Comparison of ENCODE assay signal across 9 mouse cellular contexts in the genomic region with DNA sequence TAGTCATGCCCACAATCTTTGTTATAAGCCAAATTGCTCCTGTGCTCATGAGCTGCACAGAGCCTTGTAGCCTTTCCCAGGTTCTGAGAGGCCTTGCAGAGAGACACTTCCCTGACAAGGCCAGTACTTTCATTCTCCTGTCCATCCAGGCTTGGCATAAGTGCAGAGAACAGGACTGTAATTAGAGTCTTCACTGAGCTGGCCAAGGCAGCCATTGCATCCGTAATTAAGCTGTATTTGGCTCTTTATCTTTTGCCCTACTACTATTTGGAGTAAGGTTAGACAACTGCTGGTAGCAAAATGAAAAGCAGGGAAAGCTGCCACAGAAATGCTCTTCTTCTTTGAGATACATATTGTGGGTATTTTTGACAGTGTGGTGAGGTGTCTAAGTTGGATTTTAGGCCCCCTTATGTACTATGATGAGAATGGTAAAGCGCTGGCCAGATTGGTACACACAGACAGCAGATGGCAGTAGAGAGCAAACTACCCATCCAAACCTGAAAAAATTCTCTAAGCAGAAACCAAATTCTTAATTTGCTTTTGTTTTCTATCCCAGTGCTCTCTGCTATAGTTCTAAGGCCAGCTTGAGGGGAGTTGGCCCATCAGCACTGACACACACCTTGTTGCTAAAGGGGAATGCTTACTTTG. TPM values are rescaled to one million over a fixed set of nuclear protein-coding genes. Genes with fewer than 3 reads are reported as not detected.
DNase-seq lines count a peak whose midpoint lies in the region; ATAC-seq and TF ChIP-seq lines count a peak whose summit lies in the region.
"Had no signal": no experiment of that assay in that cellular context is flagged by ENCODE, and none has a peak within 500 bp of the region (broad histone marks: within the 10 kb centered on the region; RNA-seq: fewer than 3 reads in every experiment).

No protein-coding gene starts in this region.

- no peak overlapping the region for H3K27ac ChIP-seq in limb, embryonic 14.5 days (replicated peaks; ENCODE audit: low read depth, low read length)
- H3K27ac ChIP-seq in neural tube, embryonic 11.5 days (ENCODE audit: low read depth, low read length), result no peak overlapping the region
- H3K27ac ChIP-seq: lung, embryonic 15.5 days had no signal

- ATAC-seq in granulocyte monocyte progenitor cell, adult 5-6 weeks (replicated peaks; ENCODE audit: poor library complexity, severe bottlenecking), result peak; percentile 83
- ATAC-seq in limb, embryonic 14.5 days (ENCODE audit: low FRiP score, low read depth), result no peak
- no peak for ATAC-seq in neural tube, embryonic 11.5 days (ENCODE audit: insufficient read depth, low FRiP score, low TSS enrichment)

- no peak overlapping the region for H3K4me3 ChIP-seq in limb, embryonic 14.5 days (replicated peaks; ENCODE audit: low read length)
- H3K4me3 ChIP-seq in neural tube, embryonic 11.5 days (ENCODE audit: low read depth, low read length), result no peak overlapping the region
- H3K4me3 ChIP-seq: lung, embryonic 15.5 days had no signal

- TF ChIP-seq POLR2A in limb, embryonic 14.5 days (IDR thresholded peaks at IDR 0.05; ENCODE audit: borderline replicate concordance, extremely low read depth, insufficient read depth, insufficient read length), result no peak

- no peaks in the 10 kb centered on the region for H3K36me3 ChIP-seq in limb, embryonic 14.5 days (ENCODE audit: control insufficient read depth, insufficient read depth, low read length)
- no peaks in the 10 kb centered on the region for H3K36me3 ChIP-seq in neural tube, embryonic 11.5 days (ENCODE audit: control insufficient read depth, insufficient read depth, low read length)
- H3K36me3 ChIP-seq: lung, embryonic 15.5 days had no signal

- H3K9me3 ChIP-seq in limb, embryonic 14.5 days (ENCODE audit: control insufficient read depth, low read length), result no peaks in the 10 kb centered on the region
- H3K9me3 ChIP-seq in neural tube, embryonic 11.5 days (ENCODE audit: control insufficient read depth, low read length), result no peaks in the 10 kb centered on the region
- H3K9me3 ChIP-seq: lung, embryonic 15.5 days had no signal

- no peaks in the 10 kb centered on the region for H3K4me1 ChIP-seq in limb, embryonic 14.5 days (ENCODE audit: control insufficient read depth, insufficient read depth, low read length)
- no peaks in the 10 kb centered on the region for H3K4me1 ChIP-seq in neural tube, embryonic 11.5 days (ENCODE audit: control insufficient read depth, insufficient read depth, low read length)
- H3K4me1 ChIP-seq: lung, embryonic 15.5 days had no signal

- H3K9ac ChIP-seq in limb, embryonic 14.5 days (ENCODE audit: low read depth, low read length, severe bottlenecking), result no peak overlapping the region
- H3K9ac ChIP-seq in neural tube, embryonic 11.5 days (ENCODE audit: low read length), result no peak overlapping the region
- H3K9ac ChIP-seq: lung, embryonic 15.5 days had no signal

- WGBS in limb, embryonic 14.5 days, result 47% methylated on average over 2 of the region's 2 CpGs
- 50% methylated on average over 2 of the region's 2 CpGs for WGBS in neural tube, embryonic 11.5 days

- peak; percentile 54 for DNase-seq in layer of hippocampus, adult 11-12 months (ENCODE audit: low spot score)
- DNase-seq in layer of hippocampus, adult 9-11 months, result no peak
- DNase-seq in Muller cell, postnatal 12 days (ENCODE audit: inconsistent ontology term), result peak; percentile 53
- DNase-seq in cerebellum, adult 9-10 months, result peak; percentile 44
- peak; percentile 74 for DNase-seq in limb, embryonic 14.5 days (ENCODE audit: low spot score)
- peak; percentile 26 for DNase-seq in neural tube, embryonic 11.5 days (ENCODE audit: low spot score)
- no peak for DNase-seq in gastrocnemius, postnatal 36 days

- intact Hi-C loops in gastrocnemius, postnatal 36 days (cut with DNase I), result loop anchor here (2.0 kb wide), 1 partner anchor 23 kb away; no protein-coding TSS in a partner anchor

- no peaks in the 10 kb centered on the region for H3K27me3 ChIP-seq in limb, embryonic 14.5 days (ENCODE audit: control insufficient read depth, insufficient read depth, low read length)
- no peaks in the 10 kb centered on the region for H3K27me3 ChIP-seq in neural tube, embryonic 11.5 days (ENCODE audit: control insufficient read depth, insufficient read depth, low read length)
- H3K27me3 ChIP-seq: lung, embryonic 15.5 days had no signal

- H3K4me2 ChIP-seq in limb, embryonic 14.5 days (replicated peaks; ENCODE audit: low read depth, low read length, severe bottlenecking), result no peak overlapping the region
- no peak overlapping the region for H3K4me2 ChIP-seq in neural tube, embryonic 11.5 days (ENCODE audit: low read depth)
- H3K4me2 ChIP-seq: lung, embryonic 15.5 days had no signal

RNA-seq across cellular contexts. Expression of gene 4931440F15Rik, which starts 36.4 kb away (rescaled TPM):
- total RNA-seq in granulocyte monocyte progenitor cell, adult 5-6 weeks (2014; fragmentation: Nextera tagmentation), result not detected in 2 replicates
- total RNA-seq in granulocyte monocyte progenitor cell, adult 5-6 weeks (2017), result 0.21 TPM in 1 of 2 replicates, not detected in the other
- 0.09 and 0.13 TPM in 2 replicates for polyA plus RNA-seq in limb, embryonic 14.5 days (2012; rRNA removed)
- 0.22 and 0.28 TPM in 2 replicates for polyA plus RNA-seq in limb, embryonic 14.5 days (2014; fragmentation: Nextera tagmentation; extraction: Ambion mirVana)
- polyA plus RNA-seq in neural tube, embryonic 11.5 days (2014; fragmentation: Nextera tagmentation; extraction: Ambion mirVana), result 0.19 TPM in 2 replicates
- 1 to 10 TPM; 2.2 to 2.6 TPM for total RNA-seq in gastrocnemius, postnatal 36 days (2021)

Comparison
In these comparisons a context has a peak if more than half of its experiments do, and no peak if none do; other contexts are left out.
1. DNase-seq: peak in layer of hippocampus, adult 11-12 months (single experiment), Muller cell, postnatal 12 days (single experiment), cerebellum, adult 9-10 months (single experiment), limb, embryonic 14.5 days (single experiment) and neural tube, embryonic 11.5 days (single experiment); none in layer of hippocampus, adult 9-11 months (single experiment) and gastrocnemius, postnatal 36 days (0 of 2).